ENCODE assay signal across 8 mouse cellular contexts in genomic region chr16:89773657-89774552, GRCm38 (mm10).
DNase-seq lines count a peak whose midpoint lies in the region; ATAC-seq and TF ChIP-seq lines count a peak whose summit lies in the region.

No protein-coding gene starts in this region.

- H3K4me2 ChIP-seq in lung, embryonic 16.5 days (ENCODE audit: low read depth, low read length), result peak overlapping the region; percentile 72

- in situ Hi-C loops in ES-E14 (cut with MboI; ENCODE audit: low sequenced_read_pairs in 2 of 2, unreplicated experiment in 2 of 2), result loop anchor here in 1 of 2 experiments (10.0 kb wide), 1 partner anchor 411 kb away; no protein-coding TSS in a partner anchor

- peak; percentile 92 to 94 for ATAC-seq in hematopoietic stem cell, adult 5-6 weeks (replicated peaks in 1 of 2; ENCODE audit: insufficient read depth in 1 of 2, low FRiP score in 2 of 2, low TSS enrichment in 1 of 2, low read depth in 1 of 2, poor library complexity in 2 of 2, severe bottlenecking in 2 of 2)
- ATAC-seq in lung, embryonic 16.5 days (ENCODE audit: low read depth), result peak; percentile 82

- no peaks in the 10 kb centered on the region for H3K36me3 ChIP-seq in ES-E14 (ENCODE audit: control insufficient read depth, insufficient read depth, low read length, poor library complexity, severe bottlenecking)
- no peaks in the 10 kb centered on the region for H3K36me3 ChIP-seq in lung, embryonic 16.5 days (ENCODE audit: control insufficient read depth, insufficient read depth, low read length)

- peak overlapping the region; percentile 58 for H3K9ac ChIP-seq in ES-E14 (ENCODE audit: insufficient read depth, low read depth, low read length, poor library complexity, severe bottlenecking)
- peak overlapping the region; percentile 24 for H3K9ac ChIP-seq in lung, embryonic 16.5 days (ENCODE audit: low read length)

- no peaks in the 10 kb centered on the region for H3K9me3 ChIP-seq in ES-E14 (ENCODE audit: control insufficient read depth, insufficient read depth, low read depth, low read length)
- H3K9me3 ChIP-seq in lung, embryonic 16.5 days (ENCODE audit: control insufficient read depth, low read length), result peaks cover 13% of the 10 kb centered on the region

- no peaks in the 10 kb centered on the region; the same call in 1 of the 2 replicates for H3K27me3 ChIP-seq in lung, embryonic 16.5 days (ENCODE audit: control insufficient read depth, insufficient read depth, low read depth, low read length)

- H3K4me3 ChIP-seq in ES-E14 (ENCODE audit: insufficient read depth in 1 of 2, low read depth in 1 of 2, low read length in 2 of 2, poor library complexity in 1 of 2, severe bottlenecking in 1 of 2), result peak overlapping the region; percentile 50 to 57
- H3K4me3 ChIP-seq in lung, embryonic 16.5 days (ENCODE audit: low read length), result peak overlapping the region; percentile 46

- DNase-seq in ES-E14 (ENCODE audit: low read depth, low spot score), result peak; percentile 86
- peak; percentile 84 for DNase-seq in cerebellum, adult 11 months
- peak; percentile 90 for DNase-seq in forelimb bud, embryonic 11.5 days (ENCODE audit: low read depth, low spot score)
- DNase-seq in layer of hippocampus, adult 9-10 months (ENCODE audit: low spot score), result peak; percentile 95
- DNase-seq in ovary, postnatal 10 days (ENCODE audit: low spot score), result peak; percentile 71
- DNase-seq in thymus, postnatal 10 days (ENCODE audit: low spot score in 2 of 2), result peak; percentile 64 to 89

- WGBS in lung, embryonic 16.5 days, result 8% methylated on average over 30 of the region's 30 CpGs

- H3K4me1 ChIP-seq in ES-E14 (ENCODE audit: control insufficient read depth in 2 of 2, insufficient read depth in 2 of 2, low read length in 2 of 2, poor library complexity in 1 of 2), result no peaks in the 10 kb centered on the region
- no peaks in the 10 kb centered on the region for H3K4me1 ChIP-seq in lung, embryonic 16.5 days (replicated peaks; ENCODE audit: control insufficient read depth, insufficient read depth, low read length)

- H3K27ac ChIP-seq in ES-E14 (ENCODE audit: insufficient read depth, low read depth, low read length, poor library complexity, severe bottlenecking), result no peak overlapping the region
- H3K27ac ChIP-seq in lung, embryonic 16.5 days (ENCODE audit: low read length), result no peak overlapping the region

TF ChIP-seq in ES-E14, 5 proteins besides CTCF, POLR2A, EP300 and RAD21:
- no peak for TF ChIP-seq ZNF384 (IDR thresholded peaks at IDR 0.05; ENCODE audit: low read depth, low read length)
- no peak for TF ChIP-seq CHD2 (IDR thresholded peaks at IDR 0.05; ENCODE audit: low read depth, low read length)
- 0 out of 2 replicates have a peak, but pooled peaks have one; percentile 13 for TF ChIP-seq HCFC1 (IDR thresholded peaks at IDR 0.05; ENCODE audit: borderline replicate concordance, insufficient read depth, low read length)
- TF ChIP-seq MAFK (IDR thresholded peaks at IDR 0.05; ENCODE audit: insufficient read depth, low read depth, low read length), result no peak
- peak; percentile 84 for TF ChIP-seq ZC3H11A (IDR thresholded peaks at IDR 0.05; ENCODE audit: borderline replicate concordance, low read depth, low read length)
